Mouse (Mus musculus): ENCODE results near the gene Chn2. TPM values are rescaled to one million over a fixed set of nuclear protein-coding genes. Genes with fewer than 3 reads are reported as not detected.
A peak's percentile ranks its signal among the peaks of the same experiment; 100 is the strongest.

Gene Chn2
- polyA plus RNA-seq, 1 experiment: 8.5 TPM

DNA sequence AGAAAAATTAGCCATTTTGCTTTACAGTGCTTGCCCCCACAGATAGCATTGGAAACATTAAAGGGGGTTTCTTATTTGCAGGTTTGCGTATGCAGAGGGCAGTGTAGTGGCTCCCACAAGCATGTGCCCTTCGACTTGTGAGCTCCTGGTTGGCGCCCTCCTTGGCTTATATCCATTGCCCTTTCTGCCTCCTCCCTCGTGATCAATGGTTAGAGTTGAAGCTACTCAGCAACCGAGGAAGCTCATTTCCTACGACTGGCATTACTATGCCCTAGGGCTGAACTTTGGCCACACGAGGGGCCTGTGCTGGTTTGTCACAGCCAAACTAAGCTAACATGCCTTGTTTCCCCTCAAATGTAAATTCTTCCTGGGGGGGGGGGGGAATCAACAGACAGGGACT is 11.8 kb downstream of the Chn2 start:
- no peak for DNase-seq
- H3K4me3 ChIP-seq (replicated peaks; ENCODE audit: extremely low read depth, low read depth, low read length): no peak overlapping the region
- H3K4me1 ChIP-seq (ENCODE audit: control insufficient read depth, insufficient read depth, low read length): no peaks in the 10 kb centered on the region
- WGBS: 73% methylated on average over 7 of the region's 7 CpGs
- no peak for TF ChIP-seq POLR2A (IDR thresholded peaks at IDR 0.05; ENCODE audit: borderline replicate concordance, extremely low read depth, low read depth, low read length)
- TF ChIP-seq CTCF (IDR thresholded peaks at IDR 0.05; ENCODE audit: insufficient read depth, low read length): no peak

DNA sequence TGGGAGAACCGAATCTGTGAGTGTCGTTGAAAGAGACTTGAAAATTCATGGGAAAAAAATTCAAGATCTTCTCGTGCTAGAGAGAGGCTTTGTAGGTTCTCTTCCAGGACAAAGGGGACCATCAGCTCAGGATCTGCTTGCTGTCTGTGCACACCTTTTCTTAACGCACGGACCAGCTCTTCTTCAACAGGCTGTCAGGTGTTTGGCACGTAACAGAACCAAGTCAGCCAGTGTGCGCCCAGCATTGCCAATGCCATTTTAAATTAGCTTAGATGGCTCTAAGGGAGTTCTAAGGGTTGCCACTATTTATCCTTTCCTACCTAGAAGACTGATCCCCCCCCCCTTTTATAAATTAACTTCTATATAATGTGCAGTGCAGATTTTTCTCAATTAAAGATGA is 12.8 kb downstream of the Chn2 start:
- Histone ChIP-seq H3K4me3 (replicated peaks; ENCODE audit: extremely low read depth, low read depth, low read length) (no peak overlapping the region), H3K4me1 (ENCODE audit: control insufficient read depth, insufficient read depth, low read length) (no peaks in the 10 kb centered on the region)
- TF ChIP-seq POLR2A (IDR thresholded peaks at IDR 0.05; ENCODE audit: borderline replicate concordance, extremely low read depth, low read depth, low read length) (no peak), CTCF (IDR thresholded peaks at IDR 0.05; ENCODE audit: insufficient read depth, low read length) (no peak)
- WGBS: 95% methylated on average over 7 of the region's 7 CpGs
- DNase-seq: no peak

DNA sequence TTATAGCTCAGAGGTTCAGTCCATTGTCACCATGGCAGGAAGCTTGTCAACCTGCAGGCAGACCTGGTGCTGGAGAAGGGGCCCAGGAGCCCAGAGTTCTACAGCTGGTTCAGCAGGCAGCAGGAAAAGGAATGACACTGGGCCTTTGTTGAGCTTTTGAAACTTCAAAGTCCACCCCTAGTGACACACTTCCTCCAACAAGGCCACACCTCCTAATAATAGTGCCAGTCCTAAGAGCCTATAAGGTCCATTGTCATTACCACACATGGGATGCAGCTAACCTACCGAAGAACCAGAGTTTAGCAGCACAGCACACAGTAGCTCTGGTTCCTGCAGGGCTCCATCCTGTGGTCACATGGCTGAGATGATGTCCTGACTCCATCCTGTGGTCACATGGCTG is 13.3 kb downstream of the Chn2 start:
- DNase-seq: no peak
- no peak for TF ChIP-seq POLR2A (IDR thresholded peaks at IDR 0.05; ENCODE audit: borderline replicate concordance, extremely low read depth, low read depth, low read length)
- TF ChIP-seq CTCF (IDR thresholded peaks at IDR 0.05; ENCODE audit: insufficient read depth, low read length): no peak
- Histone ChIP-seq H3K4me3 (replicated peaks; ENCODE audit: extremely low read depth, low read depth, low read length) (no peak overlapping the region), H3K4me1 (ENCODE audit: control insufficient read depth, insufficient read depth, low read length) (no peaks in the 10 kb centered on the region)
- 79% methylated on average over 1 of the region's 1 CpGs for WGBS

DNA sequence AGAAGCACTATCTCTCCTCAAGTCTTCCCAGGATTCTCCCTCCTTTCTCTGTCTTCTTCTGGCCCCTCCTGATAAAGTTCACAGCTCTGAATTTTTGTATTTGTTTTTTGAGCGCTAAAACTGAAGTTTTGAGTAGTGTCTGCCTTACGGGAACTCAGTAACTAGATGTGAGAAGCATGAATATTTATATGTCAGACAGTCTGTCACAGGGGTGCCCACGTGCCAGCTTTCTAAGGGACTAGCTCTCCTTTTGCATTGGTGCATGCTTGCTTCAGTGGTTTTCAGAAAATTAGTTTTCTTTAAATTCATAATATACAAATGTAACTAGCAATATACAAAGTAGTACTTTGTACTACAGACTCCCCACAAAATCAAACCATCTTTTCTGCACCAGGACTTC is 14.0 kb downstream of the Chn2 start:
- TF ChIP-seq CTCF (IDR thresholded peaks at IDR 0.05; ENCODE audit: insufficient read depth, low read length) (no peak), POLR2A (IDR thresholded peaks at IDR 0.05; ENCODE audit: borderline replicate concordance, extremely low read depth, low read depth, low read length) (no peak)
- no peak for DNase-seq
- no peak overlapping the region for H3K4me3 ChIP-seq (replicated peaks; ENCODE audit: extremely low read depth, low read depth, low read length)
- no peaks in the 10 kb centered on the region for H3K4me1 ChIP-seq (ENCODE audit: control insufficient read depth, insufficient read depth, low read length)
- WGBS: 96% methylated on average over 3 of the region's 3 CpGs

DNA sequence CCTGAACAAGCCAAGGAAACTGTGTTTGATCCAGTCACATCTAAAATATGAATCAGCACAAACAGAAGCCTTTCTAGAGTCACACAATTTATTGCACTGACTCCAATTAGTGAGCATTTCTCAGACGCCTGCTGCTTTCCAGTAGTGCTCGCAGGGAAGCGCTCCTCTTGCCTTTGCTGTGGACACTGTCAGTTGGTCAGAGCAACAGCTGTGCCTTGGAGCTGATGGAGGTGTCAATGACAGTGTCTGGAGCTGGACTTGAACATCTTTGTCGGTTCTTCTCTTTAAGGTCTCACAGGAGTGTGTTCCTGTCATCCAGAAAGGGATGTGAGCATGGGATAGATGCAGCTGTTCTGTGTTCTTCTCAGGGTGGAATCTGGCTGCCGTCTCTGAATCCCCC is 16.0 kb downstream of the Chn2 start:
- Histone ChIP-seq H3K4me1 (ENCODE audit: control insufficient read depth, insufficient read depth, low read length) (no peaks in the 10 kb centered on the region; the same call in 1 of the 2 replicates), H3K4me3 (replicated peaks; ENCODE audit: extremely low read depth, low read depth, low read length) (no peak overlapping the region)
- TF ChIP-seq CTCF (IDR thresholded peaks at IDR 0.05; ENCODE audit: insufficient read depth, low read length) (no peak), POLR2A (IDR thresholded peaks at IDR 0.05; ENCODE audit: borderline replicate concordance, extremely low read depth, low read depth, low read length) (no peak)
- DNase-seq: no peak
- 80% methylated on average over 5 of the region's 5 CpGs for WGBS

DNA sequence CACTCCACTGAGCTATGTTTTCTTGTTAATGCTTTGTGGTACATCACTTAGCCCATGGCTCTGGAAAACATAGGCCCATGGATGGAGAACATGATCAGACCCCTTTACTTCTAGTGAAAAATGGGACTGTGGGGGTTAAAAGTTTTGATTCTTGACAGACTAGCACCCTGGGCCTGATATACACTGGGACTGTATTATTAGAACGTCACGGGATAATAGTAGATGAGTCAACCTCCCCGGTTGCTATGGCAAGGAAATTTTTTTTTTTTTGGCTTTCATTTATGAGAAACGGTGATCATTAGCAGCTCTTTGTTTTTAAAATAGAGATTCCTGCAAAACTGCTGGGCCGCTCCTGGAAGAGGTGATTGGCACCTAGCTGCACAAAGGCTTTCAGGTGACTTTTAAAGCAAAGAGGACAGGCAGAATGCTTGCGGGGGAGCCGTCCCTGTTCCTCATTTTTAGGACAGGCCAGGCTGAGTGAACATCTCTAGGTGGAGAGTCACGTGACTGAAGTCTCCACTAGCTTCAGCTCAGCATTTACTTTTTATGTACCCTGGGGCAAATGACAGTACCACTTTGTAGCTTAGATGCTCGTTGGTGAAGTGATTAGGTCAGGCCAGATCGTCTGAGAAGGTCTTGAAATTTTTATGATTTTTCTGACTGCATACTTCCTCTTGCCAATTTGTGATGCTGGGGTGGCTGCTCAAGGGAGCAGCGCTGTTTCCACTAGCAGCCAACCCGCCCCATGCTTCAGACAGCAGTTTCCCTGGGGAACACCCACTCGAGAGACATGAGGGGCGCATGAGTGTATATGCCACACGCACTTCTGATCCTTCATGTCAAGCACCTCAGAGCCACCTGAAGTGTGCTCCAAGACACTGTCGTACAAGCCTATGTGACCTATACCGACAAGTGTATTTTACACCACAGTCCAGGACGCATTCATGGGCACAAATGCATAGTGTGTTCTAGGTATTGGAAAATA is 17.5 kb downstream of the Chn2 start:
- TF ChIP-seq POLR2A (IDR thresholded peaks at IDR 0.05; ENCODE audit: borderline replicate concordance, extremely low read depth, low read depth, low read length) (no peak), CTCF (IDR thresholded peaks at IDR 0.05; ENCODE audit: insufficient read depth, low read length) (no peak)
- 64% methylated on average over 18 of the region's 18 CpGs for WGBS
- no peak overlapping the region for H3K4me3 ChIP-seq (replicated peaks; ENCODE audit: extremely low read depth, low read depth, low read length)
- H3K4me1 ChIP-seq (ENCODE audit: control insufficient read depth, insufficient read depth, low read length): no peaks in the 10 kb centered on the region; the same call in 1 of the 2 replicates
- DNase-seq: no peak

DNA sequence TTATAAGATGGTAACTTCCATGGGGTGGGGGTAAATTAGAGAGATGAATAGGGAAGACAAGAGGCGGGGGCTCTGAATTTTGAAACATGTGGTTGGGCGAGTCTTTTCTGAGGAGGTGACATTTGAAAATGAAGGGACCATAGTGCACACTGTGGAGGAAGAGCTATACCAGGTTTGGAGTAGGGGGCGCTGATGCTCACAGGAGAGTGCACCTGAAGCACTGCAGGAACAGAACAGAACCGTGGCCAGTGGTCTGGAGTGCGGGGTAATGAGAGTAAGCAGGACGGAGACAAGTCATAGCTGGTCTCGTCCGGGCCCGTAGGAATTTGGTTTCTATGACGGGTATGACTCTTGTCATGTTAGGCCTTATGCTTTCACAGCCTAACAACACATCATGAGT is 18.3 kb downstream of the Chn2 start:
- Histone ChIP-seq H3K4me1 (ENCODE audit: control insufficient read depth, insufficient read depth, low read length) (no peaks in the 10 kb centered on the region; the same call in 1 of the 2 replicates), H3K4me3 (replicated peaks; ENCODE audit: extremely low read depth, low read depth, low read length) (no peak overlapping the region)
- DNase-seq: no peak
- TF ChIP-seq POLR2A (IDR thresholded peaks at IDR 0.05; ENCODE audit: borderline replicate concordance, extremely low read depth, low read depth, low read length) (no peak), CTCF (IDR thresholded peaks at IDR 0.05; ENCODE audit: insufficient read depth, low read length) (no peak)
- 86% methylated on average over 10 of the region's 10 CpGs for WGBS

DNA sequence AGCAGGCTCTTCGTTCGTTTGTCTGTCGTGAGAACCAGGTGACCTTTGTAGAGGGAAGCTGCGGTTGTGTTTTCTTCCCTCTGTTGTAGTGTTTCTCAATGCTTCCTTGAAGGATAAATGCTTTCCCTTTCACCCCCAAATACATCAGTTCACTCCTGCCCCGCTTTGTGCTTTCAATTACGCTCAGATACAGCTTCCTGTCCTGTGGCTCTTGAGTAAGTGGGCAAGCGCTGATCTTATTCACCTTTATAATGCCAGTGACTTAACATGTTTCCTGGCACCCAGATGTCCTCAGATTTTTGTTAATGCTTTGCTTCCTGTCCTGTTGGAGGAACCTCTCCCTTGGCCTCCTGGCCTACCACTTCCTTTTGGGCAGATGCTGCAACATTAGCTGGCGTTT is 19.5 kb downstream of the Chn2 start:
- Histone ChIP-seq H3K4me3 (replicated peaks; ENCODE audit: extremely low read depth, low read depth, low read length) (no peak overlapping the region), H3K4me1 (ENCODE audit: control insufficient read depth, insufficient read depth, low read length) (no peaks in the 10 kb centered on the region; the same call in 1 of the 2 replicates)
- DNase-seq: peak; percentile 10
- TF ChIP-seq POLR2A (IDR thresholded peaks at IDR 0.05; ENCODE audit: borderline replicate concordance, extremely low read depth, low read depth, low read length) (no peak), CTCF (IDR thresholded peaks at IDR 0.05; ENCODE audit: insufficient read depth, low read length) (no peak)
- 33% methylated on average over 8 of the region's 8 CpGs for WGBS

DNA sequence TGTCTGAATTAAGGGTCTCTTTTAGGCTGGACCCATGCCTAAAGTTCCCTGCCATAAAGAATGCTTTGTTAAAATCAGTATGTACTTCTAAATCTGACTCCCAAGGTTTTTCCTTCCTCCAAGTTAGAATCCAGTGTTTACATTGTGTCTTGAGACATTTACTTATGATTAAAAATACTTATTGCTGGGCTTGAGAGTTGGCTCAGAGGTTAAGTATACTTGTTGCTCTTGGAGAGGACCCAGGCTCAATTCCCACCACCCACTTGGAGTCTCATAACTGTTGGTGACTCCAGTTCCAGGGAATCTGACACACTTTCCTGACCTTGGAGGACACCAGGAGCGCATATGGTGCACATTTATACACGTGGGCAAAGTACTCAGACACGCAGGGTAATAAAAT is 20.9 kb downstream of the Chn2 start:
- no peak for DNase-seq
- Histone ChIP-seq H3K4me1 (ENCODE audit: control insufficient read depth, insufficient read depth, low read length) (no peaks in the 10 kb centered on the region; the same call in 1 of the 2 replicates), H3K4me3 (replicated peaks; ENCODE audit: extremely low read depth, low read depth, low read length) (no peak overlapping the region)
- no peak for TF ChIP-seq POLR2A (IDR thresholded peaks at IDR 0.05; ENCODE audit: borderline replicate concordance, extremely low read depth, low read depth, low read length)
- TF ChIP-seq CTCF (IDR thresholded peaks at IDR 0.05; ENCODE audit: insufficient read depth, low read length): no peak
- WGBS: 76% methylated on average over 3 of the region's 3 CpGs

DNA sequence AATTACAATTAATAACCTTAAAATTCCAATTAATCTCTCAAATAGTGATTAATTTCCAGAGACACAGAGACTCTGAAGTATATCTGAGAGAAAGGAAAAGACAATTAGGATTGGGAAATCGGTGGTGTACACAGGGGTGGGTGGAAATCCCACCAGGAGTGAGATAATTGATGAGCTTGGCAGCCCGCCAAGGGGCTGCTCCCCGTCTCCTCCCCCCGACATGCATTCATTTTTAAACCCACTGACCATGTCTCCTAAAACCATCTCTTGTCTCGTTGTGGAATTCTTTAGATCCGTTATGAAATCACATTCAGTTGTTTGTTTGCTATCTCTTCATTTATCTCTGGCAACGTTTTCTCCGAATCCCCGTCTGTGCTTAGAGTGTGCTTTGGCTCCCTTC is 22.0 kb downstream of the Chn2 start:
- TF ChIP-seq POLR2A (IDR thresholded peaks at IDR 0.05; ENCODE audit: borderline replicate concordance, extremely low read depth, low read depth, low read length) (no peak), CTCF (IDR thresholded peaks at IDR 0.05; ENCODE audit: insufficient read depth, low read length) (no peak)
- 23% methylated on average over 9 of the region's 9 CpGs for WGBS
- H3K4me3 ChIP-seq (replicated peaks; ENCODE audit: extremely low read depth, low read depth, low read length): no peak overlapping the region
- H3K4me1 ChIP-seq (ENCODE audit: control insufficient read depth, insufficient read depth, low read length): no peaks in the 10 kb centered on the region; the same call in 1 of the 2 replicates
- DNase-seq: no peak

All from lung, adult 2 months (tissue).